Mouse (Mus musculus) stomach, postnatal 0 days (tissue): Measurements from ENCODE around the gene Ppara.

ENCODE experiments used
- CTCF ChIP-seq: IDR thresholded peaks from 2 replicates; pipeline ENCODE4 v1.5.1; 2016; ENCODE audit warnings: antibody characterized with exemption, low read depth, mild to moderate bottlenecking, moderate library complexity
- EP300 ChIP-seq: optimal IDR thresholded peaks from 2 replicates; pipeline ENCODE3; 2016; ENCODE audit warnings: antibody characterized with exemption

DNA sequence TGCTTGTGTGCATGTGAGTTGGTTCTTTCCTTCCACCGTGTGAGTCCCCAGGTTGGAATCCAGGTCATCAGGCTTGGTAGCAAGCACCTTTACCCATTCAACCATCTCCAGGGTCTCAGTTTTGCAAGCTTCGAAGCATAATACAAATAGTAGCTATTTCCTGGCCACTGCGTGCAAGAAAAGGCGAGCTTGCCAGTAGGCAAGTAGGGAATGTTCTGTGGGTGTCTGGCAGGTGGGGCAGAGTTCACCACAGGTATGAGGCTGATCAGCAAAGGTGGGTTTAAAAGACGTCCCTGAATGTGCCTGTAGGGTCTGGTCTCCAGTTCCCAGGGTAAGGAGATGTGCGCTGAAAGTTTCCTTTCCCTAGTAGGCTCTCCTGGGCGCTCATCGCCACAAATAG, 635 bp upstream of the Ppara start:
- TF ChIP-seq CTCF (no peak), EP300 (no peak)
